Mouse (Mus musculus) hindbrain, embryonic 15.5 days (tissue): ENCODE results near the gene Rpl7a. TPM values are rescaled to one million over a fixed set of nuclear protein-coding genes. Genes with fewer than 3 reads are reported as not detected.

ENCODE experiments used
- ATAC-seq: fragments of 200-750 bp; cut with Nextera tagmentation; 2 replicates; pipeline ENCODE4 v1.8.0; 2017; ENCODE audit warnings: low read depth, moderate number of reproducible peaks, moderate TSS enrichment; ENCODE audit not compliant: low FRiP score
- H3K27ac ChIP-seq: fragments of 300-500 bp; sonication (generic); replicated peaks from 2 replicates; pipeline ENCODE4 v1.5.1; 2015; ENCODE audit warnings: mild to moderate bottlenecking, inconsistent platforms
- H3K27me3 ChIP-seq: fragments of 300-500 bp; sonication (generic); 2 replicates; pipeline ENCODE4 v1.6.1; 2015; ENCODE audit warnings: control low read depth, inconsistent platforms
- H3K36me3 ChIP-seq: fragments of 300-500 bp; sonication (generic); 2 replicates; pipeline ENCODE4 v1.6.1; 2015; ENCODE audit warnings: control low read depth, inconsistent platforms
- H3K4me1 ChIP-seq: fragments of 300-500 bp; sonication (generic); replicated peaks from 2 replicates; pipeline ENCODE4 v1.6.1; 2015; ENCODE audit warnings: control low read depth, inconsistent platforms
- H3K4me2 ChIP-seq: fragments of 300-500 bp; sonication (generic); 2 replicates; pipeline ENCODE4 v1.6.1; 2015; ENCODE audit warnings: moderate library complexity, mild to moderate bottlenecking, inconsistent platforms
- H3K4me3 ChIP-seq: fragments of 300-500 bp; sonication (generic); 2 replicates; pipeline ENCODE4 v1.5.1; 2015; ENCODE audit warnings: mild to moderate bottlenecking, inconsistent platforms
- H3K9ac ChIP-seq: fragments of 300-500 bp; sonication (generic); 2 replicates; pipeline ENCODE4 v1.6.1; 2015; ENCODE audit warnings: inconsistent platforms
- H3K9me3 ChIP-seq: fragments of 300-500 bp; sonication (generic); 2 replicates; pipeline ENCODE4 v1.6.1; 2016; ENCODE audit warnings: control low read depth, inconsistent platforms
- WGBS: fragments of 180-500 bp; shearing (Covaris S2); methylation state at CpG from one replicate; pipeline ENCODE4 v1.1.7; 2015; 5-methylcytosine and 5-hydroxymethylcytosine counted together
- polyA plus RNA-seq: library from polyadenylated mRNA; unstranded; fragments of >200 nt; fragmentation: Nextera tagmentation; extraction: Ambion mirVana; gene quantifications from 2 replicates; pipeline ENCODE4 v1.2.1, GENCODE M21; 2015

Rpl7a gene
- polyA plus RNA-seq, 1 experiment from 2014 or later: 390 TPM

DNA sequence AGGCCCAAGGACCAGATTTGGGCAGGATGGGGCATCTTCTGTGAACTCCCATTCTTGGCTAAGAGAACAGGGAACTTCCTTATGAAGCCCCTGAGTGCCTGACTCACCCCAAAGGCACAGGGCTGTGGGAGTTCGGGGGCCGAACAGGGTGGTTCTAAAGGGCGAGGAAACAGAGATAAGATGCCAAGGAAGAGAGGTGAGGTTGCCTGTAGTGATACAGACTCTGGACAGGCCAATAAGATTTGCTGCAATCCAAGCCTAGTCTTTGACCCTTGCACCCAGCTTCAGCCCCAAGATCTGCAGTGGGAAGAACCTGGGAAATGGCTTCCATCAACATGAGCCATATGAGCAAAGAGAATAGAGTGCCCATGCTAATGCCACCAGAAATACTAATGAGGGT lies 32.7 kb downstream of the Rpl7a start:
- Histone ChIP-seq H3K27me3 (no peaks in the 10 kb centered on the region), H3K4me3 (no peak overlapping the region), H3K4me1 (no peaks in the 10 kb centered on the region), H3K9me3 (no peaks in the 10 kb centered on the region), H3K27ac (no peak overlapping the region), H3K9ac (no peak overlapping the region), H3K36me3 (no peaks in the 10 kb centered on the region), H3K4me2 (no peak overlapping the region)
- ATAC-seq: no peak
- 88% methylated on average over 3 of the region's 3 CpGs for WGBS

DNA sequence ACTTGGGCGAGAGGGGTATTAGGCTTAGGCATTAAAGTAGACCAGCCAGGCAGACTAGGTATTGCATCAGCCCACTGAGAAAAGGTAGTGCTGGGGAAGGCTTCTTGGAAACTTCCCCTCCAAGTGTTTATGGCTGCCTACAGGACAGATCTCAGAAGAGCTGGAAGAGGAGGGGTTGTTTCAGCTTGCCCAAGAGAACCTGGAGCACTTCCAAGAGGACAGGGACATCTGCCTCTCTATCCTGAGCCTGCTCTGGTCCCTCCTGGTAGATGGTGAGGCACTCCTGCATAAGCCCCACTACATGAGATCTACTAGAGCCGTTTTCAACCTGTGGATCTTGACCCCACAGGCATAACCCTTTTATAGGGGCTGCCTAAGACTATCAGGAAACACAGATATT lies 39.8 kb downstream of the Rpl7a start:
- Histone ChIP-seq H3K4me3 (no peak overlapping the region), H3K4me1 (no peaks in the 10 kb centered on the region), H3K9me3 (no peaks in the 10 kb centered on the region), H3K27ac (no peak overlapping the region), H3K4me2 (no peak overlapping the region), H3K27me3 (no peaks in the 10 kb centered on the region), H3K36me3 (peaks cover 26% of the 10 kb centered on the region), H3K9ac (no peak overlapping the region)
- no peak for ATAC-seq
- WGBS: 88% methylated on average over 2 of the region's 2 CpGs

DNA sequence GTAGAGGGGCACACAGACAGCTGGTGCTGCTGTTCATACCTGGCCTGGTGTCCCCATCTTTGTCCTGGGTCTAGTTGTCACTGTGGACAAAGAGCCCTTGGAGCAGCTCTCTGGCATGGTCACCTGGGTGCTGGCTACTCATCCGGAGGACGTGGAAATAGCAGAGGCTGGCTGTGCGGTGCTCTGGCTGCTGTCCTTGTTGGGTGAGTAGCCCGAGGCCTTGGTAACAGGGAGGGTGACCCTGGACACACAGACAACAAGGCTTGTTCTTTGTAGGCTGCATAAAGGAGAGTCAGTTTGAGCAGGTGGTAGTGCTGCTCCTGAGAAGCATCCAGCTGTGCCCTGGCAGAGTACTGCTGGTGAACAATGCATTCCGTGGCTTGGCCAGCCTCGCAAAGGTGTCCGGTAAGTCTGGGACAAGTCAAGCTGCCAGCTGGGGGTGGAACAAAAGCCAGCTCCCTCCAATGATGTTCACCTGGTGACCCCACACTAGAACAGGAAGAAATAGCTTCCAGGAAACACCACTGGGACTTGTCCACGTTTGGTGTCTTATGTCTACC lies 40.9 kb downstream of the Rpl7a start:
- Histone ChIP-seq H3K4me1 (no peaks in the 10 kb centered on the region), H3K27me3 (no peaks in the 10 kb centered on the region), H3K27ac (no peak overlapping the region), H3K4me2 (no peak overlapping the region), H3K4me3 (no peak overlapping the region), H3K9ac (no peak overlapping the region), H3K9me3 (no peaks in the 10 kb centered on the region), H3K36me3 (peaks cover 36% of the 10 kb centered on the region)
- WGBS: 92% methylated on average over 8 of the region's 8 CpGs
- no peak for ATAC-seq

DNA sequence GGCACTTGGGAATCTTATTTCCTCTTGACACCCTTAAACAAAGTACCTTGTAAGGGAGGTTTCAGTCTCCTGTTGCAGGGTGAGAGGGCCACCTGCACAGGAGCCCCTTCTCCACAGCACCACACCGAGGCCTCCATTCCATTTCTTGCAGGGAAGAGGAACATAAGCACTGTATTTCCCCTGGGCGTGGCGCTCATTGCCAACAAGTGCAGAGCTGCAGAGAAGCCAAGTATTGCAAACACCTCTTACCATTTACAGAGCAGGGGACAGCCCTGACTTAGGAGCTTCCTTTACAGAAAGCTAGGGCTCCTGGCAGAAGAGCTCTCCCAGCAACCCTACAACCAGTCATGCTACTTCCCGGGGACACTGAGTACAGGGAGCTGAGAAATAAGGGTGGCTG lies 41.6 kb downstream of the Rpl7a start:
- Histone ChIP-seq H3K9me3 (no peaks in the 10 kb centered on the region), H3K4me3 (no peak overlapping the region), H3K4me1 (no peaks in the 10 kb centered on the region), H3K4me2 (no peak overlapping the region), H3K9ac (no peak overlapping the region), H3K36me3 (peaks cover 43% of the 10 kb centered on the region), H3K27ac (no peak overlapping the region), H3K27me3 (no peaks in the 10 kb centered on the region)
- WGBS: 95% methylated on average over 4 of the region's 4 CpGs
- ATAC-seq: no peak

DNA sequence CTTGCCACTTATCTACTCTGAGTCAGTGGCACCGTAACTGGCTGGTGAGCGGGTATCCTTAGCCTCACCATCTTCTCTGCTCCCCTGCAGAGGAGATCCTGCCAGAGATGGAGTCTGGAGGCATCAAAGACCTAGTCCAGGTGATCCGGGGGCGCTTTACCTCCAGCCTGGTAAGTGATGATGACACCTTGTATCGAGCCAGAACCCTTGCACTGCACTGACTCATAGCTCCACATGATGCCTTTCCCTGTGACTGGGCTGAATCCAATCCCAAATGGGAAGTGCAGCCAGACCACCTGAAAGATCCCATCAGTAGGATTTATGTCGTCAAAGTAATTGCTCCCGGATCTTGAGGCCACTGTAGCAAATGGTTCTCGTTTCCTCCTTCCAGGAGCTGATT lies 42.3 kb downstream of the Rpl7a start:
- no peaks in the 10 kb centered on the region for H3K9me3 ChIP-seq
- WGBS: 96% methylated on average over 8 of the region's 8 CpGs
- H3K4me3 ChIP-seq: no peak overlapping the region
- no peak for ATAC-seq
- no peaks in the 10 kb centered on the region for H3K4me1 ChIP-seq
- H3K4me2 ChIP-seq: no peak overlapping the region
- no peak overlapping the region for H3K9ac ChIP-seq
- H3K36me3 ChIP-seq: peaks cover 49% of the 10 kb centered on the region
- H3K27ac ChIP-seq: no peak overlapping the region
- H3K27me3 ChIP-seq: no peaks in the 10 kb centered on the region

DNA sequence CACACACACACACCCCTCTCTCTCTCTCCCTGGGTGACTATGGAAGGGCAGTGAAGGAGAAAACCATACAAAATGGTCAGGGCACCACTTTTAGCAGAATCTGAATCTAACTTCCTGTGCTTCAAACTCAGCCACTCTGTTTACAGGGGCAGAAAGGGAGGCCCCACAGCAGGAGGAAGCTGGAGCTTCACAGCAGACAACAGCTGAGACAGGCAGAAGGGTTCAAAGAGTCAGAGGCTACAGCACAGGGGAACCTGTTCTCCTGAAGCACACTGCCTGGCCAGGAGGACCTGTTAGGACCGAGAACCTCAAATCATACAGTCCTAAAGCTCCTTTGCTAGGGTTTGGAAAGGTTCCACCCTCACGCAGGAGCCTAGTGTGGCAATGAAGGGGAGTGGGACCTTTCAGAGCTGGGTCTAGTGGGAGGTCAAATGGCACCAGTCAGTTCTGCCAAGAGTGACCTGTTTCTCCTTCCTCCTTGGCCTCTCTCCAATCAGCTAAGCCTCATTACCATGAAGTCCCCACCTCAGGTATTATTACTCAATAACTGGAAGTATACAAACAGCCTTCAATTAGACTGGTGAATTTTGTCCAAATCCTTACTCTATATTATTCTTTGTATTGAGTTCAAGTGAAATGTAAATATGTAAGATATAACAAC lies 44.3 kb downstream of the Rpl7a start:
- 91% methylated on average over 2 of the region's 2 CpGs for WGBS

DNA sequence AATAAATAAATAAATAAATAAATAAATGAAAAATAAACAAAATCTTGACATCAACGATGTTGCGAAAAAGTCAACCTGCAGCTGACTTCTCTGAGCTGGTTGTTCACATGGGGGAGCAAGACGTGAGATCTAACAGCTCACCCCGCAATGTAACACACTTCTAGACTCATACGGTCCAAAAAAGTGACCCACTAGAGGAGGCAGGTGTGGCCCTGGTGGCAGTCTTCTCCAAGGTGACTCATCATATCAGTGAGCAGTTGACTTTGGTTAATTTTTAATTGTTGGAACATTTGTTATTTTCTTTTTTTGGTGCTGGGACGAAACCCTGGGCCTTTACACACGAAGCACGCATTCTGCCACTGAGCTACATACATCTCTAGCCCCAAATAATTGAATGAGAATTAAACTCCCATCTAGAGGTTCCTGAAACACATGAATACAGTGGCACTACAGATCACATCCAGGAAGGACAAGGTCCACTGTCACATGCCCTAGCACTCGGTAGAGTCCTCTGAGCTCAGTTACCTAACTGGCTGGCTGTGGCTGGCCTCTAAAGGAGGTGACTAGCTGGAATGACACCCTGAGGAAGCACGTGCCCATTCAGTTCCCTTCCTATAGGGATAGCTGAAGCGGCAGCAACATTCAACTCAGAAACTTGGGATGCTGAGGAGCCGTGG lies 46.4 kb downstream of the Rpl7a start:
- WGBS: 96% methylated on average over 12 of the region's 12 CpGs
- Histone ChIP-seq H3K4me2 (no peak overlapping the region), H3K9me3 (no peaks in the 10 kb centered on the region), H3K36me3 (peaks cover 69% of the 10 kb centered on the region), H3K9ac (no peak overlapping the region), H3K4me1 (peaks cover 15% of the 10 kb centered on the region), H3K27ac (no peak overlapping the region), H3K4me3 (no peak overlapping the region), H3K27me3 (no peaks in the 10 kb centered on the region)
- ATAC-seq: no peak

More for the DNA sequence above, 44.3 kb downstream of the Rpl7a start:
- Histone ChIP-seq H3K9ac (no peak overlapping the region), H3K27ac (no peak overlapping the region), H3K9me3 (no peaks in the 10 kb centered on the region), H3K36me3 (peaks cover 65% of the 10 kb centered on the region), H3K27me3 (no peaks in the 10 kb centered on the region), H3K4me2 (no peak overlapping the region), H3K4me1 (no peaks in the 10 kb centered on the region), H3K4me3 (no peak overlapping the region)
- ATAC-seq: no peak

DNA sequence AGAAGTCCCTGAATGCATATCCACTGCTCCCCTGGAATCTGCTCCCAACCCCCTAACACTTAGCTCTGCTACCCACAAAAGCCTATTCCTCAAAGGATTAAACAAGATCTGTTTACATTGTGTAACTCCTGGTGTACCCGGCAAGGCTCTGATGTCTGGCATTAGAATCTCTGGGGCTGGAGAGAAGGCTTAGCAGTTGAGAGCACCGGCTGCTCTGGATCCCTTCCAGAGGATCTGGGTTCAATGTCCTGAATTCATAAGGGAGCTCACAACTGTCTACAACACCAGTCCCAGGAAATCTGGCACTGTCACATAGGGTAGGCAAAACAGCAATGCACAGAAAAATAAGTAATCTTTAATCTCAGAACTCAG lies 46.9 kb downstream of the Rpl7a start:
- H3K9ac ChIP-seq: no peak overlapping the region
- no peak overlapping the region for H3K4me2 ChIP-seq
- 97% methylated on average over 2 of the region's 2 CpGs for WGBS
- H3K4me1 ChIP-seq: peaks cover 20% of the 10 kb centered on the region
- no peak for ATAC-seq
- no peaks in the 10 kb centered on the region for H3K27me3 ChIP-seq
- H3K36me3 ChIP-seq: peaks cover 74% of the 10 kb centered on the region
- no peak overlapping the region for H3K4me3 ChIP-seq
- H3K9me3 ChIP-seq: no peaks in the 10 kb centered on the region
- H3K27ac ChIP-seq: no peak overlapping the region

DNA sequence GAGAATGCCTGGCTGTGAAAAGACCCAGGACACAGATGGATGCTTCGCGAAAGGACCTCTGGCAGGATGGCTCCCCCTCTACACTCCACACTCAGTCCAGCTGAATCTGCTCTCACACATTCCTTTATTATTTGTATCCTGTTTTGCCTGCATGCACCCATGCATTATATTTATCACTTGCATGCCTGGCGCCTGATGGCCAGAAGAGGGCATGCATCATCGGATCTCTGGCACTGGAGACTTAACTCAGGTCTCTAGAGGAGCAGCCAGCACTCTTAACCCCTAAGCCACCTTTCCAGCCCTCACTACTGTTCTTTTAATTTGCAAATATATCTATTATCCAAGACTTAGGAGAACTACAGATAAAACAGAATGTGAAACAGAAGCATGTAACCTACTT lies 50.2 kb downstream of the Rpl7a start:
- peaks cover 51% of the 10 kb centered on the region for H3K36me3 ChIP-seq
- no peak for ATAC-seq
- no peak overlapping the region for H3K27ac ChIP-seq
- no peaks in the 10 kb centered on the region for H3K9me3 ChIP-seq
- H3K9ac ChIP-seq: no peak overlapping the region
- WGBS: 74% methylated on average over 4 of the region's 4 CpGs
- H3K4me1 ChIP-seq: peaks cover 38% of the 10 kb centered on the region
- no peak overlapping the region for H3K4me3 ChIP-seq
- H3K4me2 ChIP-seq: no peak overlapping the region
- no peaks in the 10 kb centered on the region for H3K27me3 ChIP-seq

Other genes starting within 250 kb of the Rpl7a start
- gene Lcn4, start 239.5 kb upstream of the Rpl7a start, polyA plus RNA-seq: not detected in 2 replicates
- 0.08 TPM in 1 of 2 replicates, not detected in the other for gene Abo, start 45.8 kb upstream of the Rpl7a start, polyA plus RNA-seq
- 28.9 and 31.2 TPM in 2 replicates for gene Surf6, start 7.9 kb upstream of the Rpl7a start, polyA plus RNA-seq
- 126 TPM in 2 replicates for gene Med22, start 87 bp upstream of the Rpl7a start, polyA plus RNA-seq
- gene Surf2, start 5.6 kb downstream of the Rpl7a start, polyA plus RNA-seq: 56.9 and 57.2 TPM in 2 replicates
- gene Surf1, start 5.8 kb downstream of the Rpl7a start, polyA plus RNA-seq: 84.8 and 87.1 TPM in 2 replicates
- 111 and 114 TPM in 2 replicates for gene Surf4, start 23.2 kb downstream of the Rpl7a start, polyA plus RNA-seq
- 0.12 TPM in 1 of 2 replicates, not detected in the other for gene Stkld1, start 23.3 kb downstream of the Rpl7a start, polyA plus RNA-seq
- 37.9 and 39.3 TPM in 2 replicates for gene Rexo4, start 53.6 kb downstream of the Rpl7a start, polyA plus RNA-seq
- not detected in 2 replicates for gene Adamts13, start 62.7 kb downstream of the Rpl7a start, polyA plus RNA-seq
- 103 and 105 TPM in 2 replicates for gene Cacfd1, start 99.2 kb downstream of the Rpl7a start, polyA plus RNA-seq
- 13.8 and 14.1 TPM in 2 replicates for gene Slc2a6, start 117.2 kb downstream of the Rpl7a start, polyA plus RNA-seq
- 0.22 and 0.35 TPM in 2 replicates for gene Mymk, start 161.4 kb downstream of the Rpl7a start, polyA plus RNA-seq
- 8.0 and 10.4 TPM in 2 replicates for gene Adamtsl2, start 168.6 kb downstream of the Rpl7a start, polyA plus RNA-seq
- gene Fam163b, start 231.7 kb downstream of the Rpl7a start, polyA plus RNA-seq: 7.7 and 9.6 TPM in 2 replicates